Mouse (Mus musculus) adrenal gland, adult (tissue): ENCODE measurements around the gene Ddn.

Experiments
- DNase-seq, 2 experiments: peaks; one replicate each; pipeline ENCODE4 v3.0.0; 2022 to 2023; ENCODE audit warnings: low spot score in 1 of 2; ENCODE audit not compliant: inconsistent age in 2 of 2

The Ddn gene

GRCm38 (mm10) chr15:98799396-98799795, 9.9 kb downstream of the Ddn start:
- DNase-seq, result peak; percentile 76 to 92

GRCm38 (mm10) chr15:98798903-98799302, 10.4 kb downstream of the Ddn start:
- DNase-seq, result no peak

GRCm38 (mm10) chr15:98797835-98798492, 11.3 kb downstream of the Ddn start:
- DNase-seq, result no peak

- DNase-seq, result no peak
Observed at GRCm38 (mm10) chr15:98796803-98797595, 12.3 kb downstream of the Ddn start.

GRCm38 (mm10) chr15:98793141-98793698, 16.1 kb downstream of the Ddn start:
- no peak for DNase-seq

GRCm38 (mm10) chr15:98792233-98793020, 16.9 kb downstream of the Ddn start:
- DNase-seq, result no peak

GRCm38 (mm10) chr15:98791771-98792170, 17.5 kb downstream of the Ddn start:
- DNase-seq, result no peak

GRCm38 (mm10) chr15:98791221-98791620, 18.1 kb downstream of the Ddn start:
- DNase-seq, result peak in 1 of 2 experiments; percentile 44

GRCm38 (mm10) chr15:98790761-98791160, 18.5 kb downstream of the Ddn start:
- DNase-seq, result no peak

GRCm38 (mm10) chr15:98789661-98790535, 19.4 kb downstream of the Ddn start, which contains the start of gene Wnt1:
TSS of gene Wnt1 (plus strand) at chr15:98789857.
- DNase-seq, result peak in 1 of 2 experiments; percentile 47

- peak in 1 of 2 experiments; percentile 79 for DNase-seq
Observed at GRCm38 (mm10) chr15:98788972-98789660, 20.2 kb downstream of the Ddn start.

- no peak for DNase-seq
Observed at GRCm38 (mm10) chr15:98787930-98788329, 21.4 kb downstream of the Ddn start.

GRCm38 (mm10) chr15:98785744-98786143, 23.5 kb downstream of the Ddn start:
- no peak for DNase-seq

- no peak for DNase-seq
Observed at GRCm38 (mm10) chr15:98781166-98781565, 28.1 kb downstream of the Ddn start.

GRCm38 (mm10) chr15:98780573-98780972, 28.7 kb downstream of the Ddn start:
- DNase-seq, result no peak

GRCm38 (mm10) chr15:98780075-98780474, 29.2 kb downstream of the Ddn start:
- DNase-seq, result peak in 1 of 2 experiments; percentile 44

- no peak for DNase-seq
Observed at GRCm38 (mm10) chr15:98778806-98779205, 30.5 kb downstream of the Ddn start.

- DNase-seq, result no peak
Observed at GRCm38 (mm10) chr15:98778191-98778770, 31.0 kb downstream of the Ddn start.

- peak in 1 of 2 experiments; percentile 65 for DNase-seq
Observed at GRCm38 (mm10) chr15:98777762-98778161, 31.5 kb downstream of the Ddn start, which contains the start of gene Wnt10b. TSS of gene Wnt10b (minus strand) at chr15:98778150.
